Mouse (Mus musculus) thymus, adult 2 months (tissue): ENCODE measurements around the gene Exoc4.

ENCODE experiments used
- CTCF ChIP-seq: fragments of 200-500 bp; IDR thresholded peaks from 2 replicates; pipeline ENCODE4 v1.5.1; 2012; ENCODE audit warnings: mild to moderate bottlenecking, control low read depth, low read length, moderate library complexity, borderline replicate concordance; ENCODE audit not compliant: control insufficient read depth, poor library complexity, insufficient read depth; ENCODE audit errors: extremely low read depth
- POLR2A ChIP-seq: fragments of 200-500 bp; IDR thresholded peaks from 2 replicates; pipeline ENCODE4 v1.6.1; 2012; ENCODE audit warnings: mild to moderate bottlenecking, low read length, control low read depth, moderate library complexity; ENCODE audit not compliant: control insufficient read depth, poor library complexity, insufficient read depth; ENCODE audit errors: extremely low read depth

DNA sequence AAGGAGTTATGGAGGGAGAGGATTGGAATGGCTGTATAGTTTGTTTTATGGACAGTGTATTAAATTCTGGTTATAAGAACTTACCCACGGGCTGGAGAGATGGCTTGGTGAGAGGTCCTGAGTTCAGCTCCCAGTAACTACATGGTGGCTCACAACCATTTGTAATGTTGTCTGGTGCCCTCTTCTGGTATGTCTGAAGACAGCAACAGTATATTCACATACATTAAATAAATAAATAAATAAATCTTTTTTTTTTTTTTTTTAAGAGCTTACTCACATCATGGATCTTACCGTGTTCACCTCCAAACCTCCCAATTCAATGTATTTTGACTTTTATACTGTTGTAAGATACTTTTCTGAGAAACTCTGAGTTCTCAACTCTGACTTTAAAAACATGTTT is 143.1 kb downstream of the Exoc4 start:
- TF ChIP-seq CTCF (no peak), POLR2A (no peak)
